Mouse (Mus musculus): ENCODE measurements at regions not wholly inside any gene's neighbourhood (a gene's known extent, or its start where the extent isn't known, plus 50 kb on each side); places are given as distances from the start of the nearest gene placed in this dataset.
A peak's percentile ranks its signal among the peaks of the same experiment; 100 is the strongest.

DNA sequence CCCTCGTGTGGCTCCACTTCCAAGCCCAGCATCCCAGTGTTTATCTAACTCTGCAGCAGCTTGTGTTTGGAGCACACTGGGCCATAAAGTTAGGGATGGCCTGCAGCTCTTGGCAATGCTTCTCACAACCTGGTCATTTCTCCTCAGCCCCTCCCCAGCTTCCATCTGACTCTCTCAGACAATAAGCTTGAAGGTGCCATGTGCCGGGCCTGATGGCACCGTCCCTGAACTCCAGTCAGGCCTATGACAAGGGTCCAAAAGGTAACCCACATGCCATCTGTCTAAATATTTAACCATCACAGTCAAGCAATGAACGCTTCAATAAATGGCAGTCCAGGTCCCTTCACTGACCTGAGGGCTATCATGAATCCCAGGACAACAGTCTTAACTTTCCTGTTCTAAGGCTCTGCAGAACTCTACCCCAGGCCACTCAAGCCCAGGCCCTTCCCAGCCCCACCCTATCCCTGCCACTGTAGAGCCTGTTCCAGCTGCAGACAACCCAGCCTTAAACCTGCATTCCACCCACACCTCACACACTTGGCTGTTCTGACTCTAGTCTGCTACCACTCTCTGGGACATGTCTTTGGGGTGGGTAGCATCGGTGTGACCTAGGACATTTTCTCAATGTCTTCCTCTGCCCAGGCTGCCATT, 111.8 kb downstream of the Banf2 start:
- Histone ChIP-seq H3K9ac (ENCODE audit: insufficient read depth, low read depth, low read length, poor library complexity, severe bottlenecking) (no peak overlapping the region), H3K4me3 (ENCODE audit: insufficient read depth in 1 of 2, low read depth in 1 of 2, low read length in 2 of 2, poor library complexity in 1 of 2, severe bottlenecking in 1 of 2) (no peak overlapping the region), H3K36me3 (ENCODE audit: control insufficient read depth, insufficient read depth, low read length, poor library complexity, severe bottlenecking) (no peaks in the 10 kb centered on the region), H3K27ac (ENCODE audit: insufficient read depth, low read depth, low read length, poor library complexity, severe bottlenecking) (no peak overlapping the region), H3K9me3 (ENCODE audit: control insufficient read depth, insufficient read depth, low read depth, low read length) (no peaks in the 10 kb centered on the region), H3K4me1 (ENCODE audit: control insufficient read depth in 2 of 2, insufficient read depth in 2 of 2, low read length in 2 of 2, poor library complexity in 1 of 2) (peaks cover 0 to under 1% of the 10 kb centered on the region in 2 experiments; a peak in 2 of 4 replicates)
- no peak for DNase-seq (ENCODE audit: low read depth, low spot score)
- in situ Hi-C loops (cut with MboI; ENCODE audit: low sequenced_read_pairs in 2 of 2, unreplicated experiment in 2 of 2), result no loop called here
- TF ChIP-seq ZC3H11A (IDR thresholded peaks at IDR 0.05; ENCODE audit: borderline replicate concordance, low read depth, low read length), result no peak
- no peak for TF ChIP-seq CHD2 (IDR thresholded peaks at IDR 0.05; ENCODE audit: low read depth, low read length)
- no peak for TF ChIP-seq HCFC1 (IDR thresholded peaks at IDR 0.05; ENCODE audit: borderline replicate concordance, insufficient read depth, low read length)
- no peak for TF ChIP-seq ZNF384 (IDR thresholded peaks at IDR 0.05; ENCODE audit: low read depth, low read length)
- no peak for TF ChIP-seq MAFK (IDR thresholded peaks at IDR 0.05; ENCODE audit: insufficient read depth, low read depth, low read length)

DNA sequence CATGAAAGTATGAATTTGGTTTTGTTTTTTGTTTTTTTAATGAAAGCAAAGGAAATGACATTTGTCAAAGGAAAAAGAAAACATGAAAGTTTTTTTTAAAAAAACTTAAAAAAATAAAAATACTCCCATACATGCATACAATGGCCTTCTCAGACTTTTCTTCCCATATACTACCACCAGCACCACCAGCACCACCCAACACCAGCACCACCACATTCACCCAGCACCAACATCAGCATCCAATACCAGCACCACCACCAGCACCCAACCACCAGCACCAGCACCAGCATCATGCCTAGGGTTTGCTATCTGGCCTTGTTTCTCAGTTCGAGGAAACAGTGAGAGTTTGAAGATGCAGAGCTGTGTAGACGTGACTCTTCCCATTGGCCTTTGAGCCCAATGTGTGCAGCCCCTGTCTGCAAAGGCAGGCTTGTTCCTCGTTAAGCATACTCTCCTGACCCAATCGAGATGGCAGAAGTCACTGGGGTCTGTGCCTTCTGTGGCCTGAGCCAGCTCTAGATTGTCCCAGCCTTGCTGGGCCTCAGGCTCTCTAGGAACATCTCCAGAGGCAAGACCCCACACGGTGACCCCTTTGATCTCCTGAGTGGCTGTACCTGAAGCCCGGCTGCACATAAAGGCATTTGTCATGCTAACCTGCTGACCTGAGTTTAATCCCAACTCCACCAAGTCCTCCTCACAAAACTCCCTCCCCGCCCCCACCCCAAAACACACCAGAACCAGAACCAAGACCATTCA, 113.8 kb upstream of the Mgme1 start:
- Histone ChIP-seq H3K27ac (ENCODE audit: insufficient read depth, low read depth, low read length, poor library complexity, severe bottlenecking) (peak overlapping the region; percentile 22; the same call in 1 of the 2 replicates), H3K9me3 (ENCODE audit: control insufficient read depth, insufficient read depth, low read depth, low read length) (no peaks in the 10 kb centered on the region), H3K9ac (ENCODE audit: insufficient read depth, low read depth, low read length, poor library complexity, severe bottlenecking) (no peak overlapping the region), H3K4me3 (ENCODE audit: insufficient read depth in 1 of 2, low read depth in 1 of 2, low read length in 2 of 2, poor library complexity in 1 of 2, severe bottlenecking in 1 of 2) (no peak overlapping the region), H3K4me1 (ENCODE audit: control insufficient read depth in 2 of 2, insufficient read depth in 2 of 2, low read length in 2 of 2, poor library complexity in 1 of 2) (peaks cover 0 to 16% of the 10 kb centered on the region in 2 experiments; a peak in 2 of 4 replicates), H3K36me3 (ENCODE audit: control insufficient read depth, insufficient read depth, low read length, poor library complexity, severe bottlenecking) (no peaks in the 10 kb centered on the region)
- TF ChIP-seq HCFC1 (IDR thresholded peaks at IDR 0.05; ENCODE audit: borderline replicate concordance, insufficient read depth, low read length), result no peak
- TF ChIP-seq MAFK (IDR thresholded peaks at IDR 0.05; ENCODE audit: insufficient read depth, low read depth, low read length), result no peak
- no peak for TF ChIP-seq CHD2 (IDR thresholded peaks at IDR 0.05; ENCODE audit: low read depth, low read length)
- TF ChIP-seq ZNF384 (IDR thresholded peaks at IDR 0.05; ENCODE audit: low read depth, low read length), result no peak
- TF ChIP-seq ZC3H11A (IDR thresholded peaks at IDR 0.05; ENCODE audit: borderline replicate concordance, low read depth, low read length), result no peak
- DNase-seq (ENCODE audit: low read depth, low spot score), result no peak
- in situ Hi-C loops (cut with MboI; ENCODE audit: low sequenced_read_pairs in 2 of 2, unreplicated experiment in 2 of 2), result no loop called here

DNA sequence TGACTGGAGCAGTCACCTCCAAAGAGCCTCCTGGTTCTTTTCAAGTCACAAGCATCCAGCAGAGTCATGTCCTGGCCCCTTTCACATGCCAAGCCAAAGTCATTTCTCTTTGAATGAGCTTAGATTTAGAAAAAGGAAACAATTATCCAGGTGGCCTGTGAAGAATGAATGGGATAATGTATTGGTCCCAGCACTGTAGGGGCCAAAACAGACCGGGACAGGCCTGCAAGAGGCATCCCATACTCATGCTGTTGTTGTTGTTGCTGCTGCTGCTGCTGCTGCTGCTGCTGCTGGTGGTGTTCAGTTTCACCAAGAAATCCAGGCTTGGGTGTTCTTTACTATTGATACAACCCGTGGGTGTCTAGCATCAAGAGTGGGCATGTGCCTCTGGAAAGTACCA, 113.1 kb upstream of the Mgme1 start:
- TF ChIP-seq CHD2 (IDR thresholded peaks at IDR 0.05; ENCODE audit: low read depth, low read length), result no peak
- no peak for TF ChIP-seq HCFC1 (IDR thresholded peaks at IDR 0.05; ENCODE audit: borderline replicate concordance, insufficient read depth, low read length)
- TF ChIP-seq ZNF384 (IDR thresholded peaks at IDR 0.05; ENCODE audit: low read depth, low read length), result no peak
- no peak for TF ChIP-seq MAFK (IDR thresholded peaks at IDR 0.05; ENCODE audit: insufficient read depth, low read depth, low read length)
- no peak for TF ChIP-seq ZC3H11A (IDR thresholded peaks at IDR 0.05; ENCODE audit: borderline replicate concordance, low read depth, low read length)
- H3K36me3 ChIP-seq (ENCODE audit: control insufficient read depth, insufficient read depth, low read length, poor library complexity, severe bottlenecking), result no peaks in the 10 kb centered on the region
- no peaks in the 10 kb centered on the region for H3K9me3 ChIP-seq (ENCODE audit: control insufficient read depth, insufficient read depth, low read depth, low read length)
- no peak for DNase-seq (ENCODE audit: low read depth, low spot score)
- no peak overlapping the region for H3K27ac ChIP-seq (ENCODE audit: insufficient read depth, low read depth, low read length, poor library complexity, severe bottlenecking)
- H3K4me3 ChIP-seq (ENCODE audit: insufficient read depth in 1 of 2, low read depth in 1 of 2, low read length in 2 of 2, poor library complexity in 1 of 2, severe bottlenecking in 1 of 2), result no peak overlapping the region
- H3K9ac ChIP-seq (ENCODE audit: insufficient read depth, low read depth, low read length, poor library complexity, severe bottlenecking), result no peak overlapping the region
- in situ Hi-C loops (cut with MboI; ENCODE audit: low sequenced_read_pairs in 2 of 2, unreplicated experiment in 2 of 2), result no loop called here
- H3K4me1 ChIP-seq (ENCODE audit: control insufficient read depth in 2 of 2, insufficient read depth in 2 of 2, low read length in 2 of 2, poor library complexity in 1 of 2), result peaks cover 0 to 16% of the 10 kb centered on the region in 2 experiments; a peak in 2 of 4 replicates

DNA sequence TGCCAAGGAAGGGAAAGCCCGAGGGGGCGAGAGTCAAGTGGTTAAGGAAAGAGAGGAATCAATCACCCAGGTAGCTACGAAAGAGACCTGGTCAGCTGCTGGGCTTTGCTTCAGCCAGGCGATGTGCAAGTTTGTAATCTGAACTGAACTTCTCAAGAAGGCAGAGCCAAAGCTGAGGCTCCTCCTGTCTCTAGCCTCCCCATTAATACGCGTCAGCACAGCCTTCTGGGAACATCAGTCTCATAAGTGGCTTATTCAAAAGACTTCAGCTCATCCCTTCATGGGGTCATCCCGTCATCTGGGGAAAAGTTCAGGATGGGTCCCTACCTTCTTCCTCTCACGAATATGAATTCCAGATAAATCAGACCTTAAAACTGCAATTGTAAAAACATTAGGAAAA, 112.2 kb upstream of the Mgme1 start:
- no peak overlapping the region for H3K27ac ChIP-seq (ENCODE audit: insufficient read depth, low read depth, low read length, poor library complexity, severe bottlenecking)
- in situ Hi-C loops (cut with MboI; ENCODE audit: low sequenced_read_pairs in 2 of 2, unreplicated experiment in 2 of 2), result no loop called here
- TF ChIP-seq MAFK (IDR thresholded peaks at IDR 0.05; ENCODE audit: insufficient read depth, low read depth, low read length) (no peak), HCFC1 (IDR thresholded peaks at IDR 0.05; ENCODE audit: borderline replicate concordance, insufficient read depth, low read length) (no peak), ZNF384 (IDR thresholded peaks at IDR 0.05; ENCODE audit: low read depth, low read length) (no peak), ZC3H11A (IDR thresholded peaks at IDR 0.05; ENCODE audit: borderline replicate concordance, low read depth, low read length) (no peak), CHD2 (IDR thresholded peaks at IDR 0.05; ENCODE audit: low read depth, low read length) (no peak)

More for the DNA sequence above, 112.2 kb upstream of the Mgme1 start:
- H3K4me3 ChIP-seq (ENCODE audit: insufficient read depth in 1 of 2, low read depth in 1 of 2, low read length in 2 of 2, poor library complexity in 1 of 2, severe bottlenecking in 1 of 2), result no peak overlapping the region
- no peak for DNase-seq (ENCODE audit: low read depth, low spot score)
- H3K9ac ChIP-seq (ENCODE audit: insufficient read depth, low read depth, low read length, poor library complexity, severe bottlenecking), result no peak overlapping the region
- H3K9me3 ChIP-seq (ENCODE audit: control insufficient read depth, insufficient read depth, low read depth, low read length), result no peaks in the 10 kb centered on the region
- peaks cover 0 to 16% of the 10 kb centered on the region in 2 experiments; a peak in 2 of 4 replicates for H3K4me1 ChIP-seq (ENCODE audit: control insufficient read depth in 2 of 2, insufficient read depth in 2 of 2, low read length in 2 of 2, poor library complexity in 1 of 2)
- no peaks in the 10 kb centered on the region for H3K36me3 ChIP-seq (ENCODE audit: control insufficient read depth, insufficient read depth, low read length, poor library complexity, severe bottlenecking)

All from ES-E14 (cell line).